Comparison of ENCODE assay signal across 10 mouse cellular contexts in genomic region chr4:98509939-98510338, GRCm38 (mm10).
DNase-seq lines count a peak whose midpoint lies in the region; ATAC-seq and TF ChIP-seq lines count a peak whose summit lies in the region.
"Had no signal": no experiment of that assay in that cellular context is flagged by ENCODE, and none has a peak within 500 bp of the region (broad histone marks: within the 10 kb centered on the region; RNA-seq: fewer than 3 reads in every experiment).

No protein-coding gene starts in this region.

- H3K9me3 ChIP-seq in liver, postnatal 0 days (ENCODE audit: low read length): no peaks in the 10 kb centered on the region
- H3K9me3 ChIP-seq in liver, embryonic 12.5 days (replicated peaks): no peaks in the 10 kb centered on the region
- no peaks in the 10 kb centered on the region for H3K9me3 ChIP-seq in kidney, postnatal 0 days (replicated peaks; ENCODE audit: low read length)
- H3K9me3 ChIP-seq: heart, embryonic 15.5 days; midbrain, embryonic 15.5 days had no signal

- TF ChIP-seq CTCF in liver, postnatal 0 days (IDR thresholded peaks at IDR 0.05; ENCODE audit: low read depth): no peak
- TF ChIP-seq CTCF in kidney, postnatal 0 days (IDR thresholded peaks at IDR 0.05; ENCODE audit: low read depth): no peak

- no peak for TF ChIP-seq EP300 in liver, postnatal 0 days (IDR thresholded peaks at IDR 0.05; ENCODE audit: low read depth)

- no peaks in the 10 kb centered on the region for H3K36me3 ChIP-seq in liver, postnatal 0 days (replicated peaks; ENCODE audit: insufficient read depth, low read length)
- no peaks in the 10 kb centered on the region for H3K36me3 ChIP-seq in liver, embryonic 12.5 days
- no peaks in the 10 kb centered on the region for H3K36me3 ChIP-seq in kidney, postnatal 0 days (ENCODE audit: insufficient read depth, low read length)
- H3K36me3 ChIP-seq: heart, embryonic 15.5 days; midbrain, embryonic 15.5 days had no signal

- no peak overlapping the region for H3K9ac ChIP-seq in liver, postnatal 0 days (replicated peaks)
- H3K9ac ChIP-seq in liver, embryonic 12.5 days: no peak overlapping the region
- no peak overlapping the region for H3K9ac ChIP-seq in kidney, postnatal 0 days (ENCODE audit: low read depth, low read length)
- H3K9ac ChIP-seq: heart, embryonic 15.5 days; liver, embryonic 14.5 days; midbrain, embryonic 15.5 days had no signal

- no peak overlapping the region for H3K4me3 ChIP-seq in liver, postnatal 0 days (ENCODE audit: low read depth, low read length)
- no peak overlapping the region for H3K4me3 ChIP-seq in liver, embryonic 12.5 days
- H3K4me3 ChIP-seq in brown adipose tissue, adult 24 weeks (ENCODE audit: insufficient read depth, low read depth, low read length): no peak overlapping the region
- no peak overlapping the region for H3K4me3 ChIP-seq in kidney, postnatal 0 days (replicated peaks; ENCODE audit: low read depth, low read length)
- H3K4me3 ChIP-seq: heart, embryonic 15.5 days; midbrain, embryonic 15.5 days had no signal

- no peaks in the 10 kb centered on the region for H3K27me3 ChIP-seq in liver, postnatal 0 days (ENCODE audit: insufficient read depth, low read length)
- H3K27me3 ChIP-seq in liver, embryonic 12.5 days (replicated peaks): no peaks in the 10 kb centered on the region
- no peaks in the 10 kb centered on the region for H3K27me3 ChIP-seq in kidney, postnatal 0 days (ENCODE audit: insufficient read depth, low read length)
- H3K27me3 ChIP-seq: heart, embryonic 15.5 days; midbrain, embryonic 15.5 days had no signal

- peak; percentile 68 for ATAC-seq in liver, postnatal 0 days
- ATAC-seq in liver, embryonic 12.5 days: no peak
- 0 out of 2 replicates have a peak, but pooled peaks have one; percentile 44 for ATAC-seq in kidney, postnatal 0 days (replicated peaks; ENCODE audit: low FRiP score, low read depth)
- ATAC-seq: midbrain, embryonic 15.5 days had no signal

- peak; percentile 59 for DNase-seq in liver, postnatal 0 days
- no peak for DNase-seq in kidney, postnatal 0 days (ENCODE audit: low spot score)
- peak; percentile 31 for DNase-seq in lung, postnatal 25 days (ENCODE audit: low spot score)
- no peak for DNase-seq in retina, embryonic 14.5 days (ENCODE audit: low spot score)
- no peak for DNase-seq in cerebellum, postnatal 25 days

- peak overlapping the region; percentile 92; the same call in 1 of the 2 replicates for H3K27ac ChIP-seq in liver, postnatal 0 days (ENCODE audit: low read depth)
- H3K27ac ChIP-seq in liver, embryonic 12.5 days: no peak overlapping the region
- peak overlapping the region; percentile 89 for H3K27ac ChIP-seq in brown adipose tissue, adult 24 weeks (replicated peaks; ENCODE audit: low read depth, low read length)
- H3K27ac ChIP-seq in kidney, postnatal 0 days: peak overlapping the region; percentile 74
- H3K27ac ChIP-seq: liver, embryonic 14.5 days; midbrain, embryonic 15.5 days had no signal

- peaks cover 7% of the 10 kb centered on the region for H3K4me1 ChIP-seq in liver, postnatal 0 days (ENCODE audit: insufficient read depth)
- H3K4me1 ChIP-seq in liver, embryonic 12.5 days: no peaks in the 10 kb centered on the region
- H3K4me1 ChIP-seq in brown adipose tissue, adult 24 weeks (ENCODE audit: control insufficient read depth, insufficient read depth, insufficient read length, low read length): peaks cover 8% of the 10 kb centered on the region
- 0 out of 2 replicates have a peak, but pooled peaks cover 4% of the 10 kb centered on the region for H3K4me1 ChIP-seq in kidney, postnatal 0 days (replicated peaks; ENCODE audit: insufficient read depth, low read length)
- H3K4me1 ChIP-seq: midbrain, embryonic 15.5 days had no signal

- no peak overlapping the region for H3K4me2 ChIP-seq in liver, postnatal 0 days (ENCODE audit: low read depth, low read length)
- no peak overlapping the region for H3K4me2 ChIP-seq in liver, embryonic 12.5 days
- H3K4me2 ChIP-seq in kidney, postnatal 0 days (ENCODE audit: low read length): no peak overlapping the region
- H3K4me2 ChIP-seq: heart, embryonic 15.5 days; midbrain, embryonic 15.5 days had no signal

- 68% methylated on average over 5 of the region's 5 CpGs for WGBS in liver, postnatal 0 days (ENCODE audit: insufficient replicate concordance)
- 72% methylated on average over 5 of the region's 5 CpGs for WGBS in liver, embryonic 12.5 days (ENCODE audit: insufficient replicate concordance)
- WGBS in kidney, postnatal 0 days: 61% methylated on average over 5 of the region's 5 CpGs

Comparison
In these comparisons a context has a peak if more than half of its experiments do, and no peak if none do; other contexts are left out.
1. DNase-seq: peak in liver, postnatal 0 days (single experiment) and lung, postnatal 25 days (single experiment); none in kidney, postnatal 0 days (single experiment), retina, embryonic 14.5 days (single experiment) and cerebellum, postnatal 25 days (0 of 2).